Mouse (Mus musculus) hindbrain, embryonic 15.5 days (tissue): ENCODE data around the gene Tspyl2. TPM values are rescaled to one million over a fixed set of nuclear protein-coding genes. Genes with fewer than 3 reads are reported as not detected.

ENCODE experiments used
- polyA plus RNA-seq: library from polyadenylated mRNA; unstranded; fragments of >200 nt; fragmentation: Nextera tagmentation; extraction: Ambion mirVana; gene quantifications from 2 replicates; pipeline ENCODE4 v1.2.1, GENCODE M21; 2015

The Tspyl2 gene
- polyA plus RNA-seq, 1 experiment from 2014 or later: 63.9 TPM

Other genes with a start within 250 kb of the Tspyl2 start
- gene Iqsec2, start 198.2 kb downstream of the Tspyl2 start, polyA plus RNA-seq: 6.9 and 8.7 TPM in 2 replicates
- gene Kdm5c, start 109.4 kb downstream of the Tspyl2 start, polyA plus RNA-seq: 31.0 and 31.3 TPM in 2 replicates
- gene Kantr, start 14.9 kb downstream of the Tspyl2 start, polyA plus RNA-seq: 30.3 and 32.9 TPM in 2 replicates
- gene Gpr173, start 26.3 kb upstream of the Tspyl2 start, polyA plus RNA-seq: 10.3 and 10.5 TPM in 2 replicates
- not detected in 2 replicates for gene Cldn34a, start 220.9 kb upstream of the Tspyl2 start, polyA plus RNA-seq